Mouse (Mus musculus) spleen, adult 2 months (tissue): Measurements from ENCODE around the gene Smu1.

Source experiments
- CTCF ChIP-seq: fragments of 200-500 bp; IDR thresholded peaks from 2 replicates; pipeline ENCODE4 v1.5.1; 2011; ENCODE audit warnings: mild to moderate bottlenecking, inconsistent platforms; ENCODE audit not compliant: insufficient read depth, insufficient read length, insufficient replicate concordance; ENCODE audit errors: extremely low read depth
- POLR2A ChIP-seq: fragments of 200-500 bp; IDR thresholded peaks from 2 replicates; pipeline ENCODE4 v1.6.1; 2011; ENCODE audit warnings: low read depth, low read length, inconsistent platforms

DNA sequence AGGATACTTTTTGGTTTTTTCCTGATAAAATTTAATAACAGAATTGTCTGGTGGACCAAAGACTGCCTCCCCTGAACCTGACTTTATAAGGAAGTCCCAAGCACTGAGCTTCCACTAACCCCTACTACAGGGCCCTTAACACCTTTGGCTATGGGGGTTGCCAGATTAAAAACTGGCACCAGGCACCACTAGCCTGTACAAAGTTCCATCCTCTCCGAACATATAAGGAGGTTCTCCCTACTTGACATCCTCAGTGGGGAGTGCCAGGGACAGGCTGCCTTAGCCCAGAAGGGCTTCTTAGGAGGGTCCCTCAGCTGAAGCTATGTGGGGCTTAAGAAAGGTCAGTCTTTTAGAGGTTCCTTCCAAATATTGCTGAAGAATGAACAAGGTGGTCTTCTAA lies 22.4 kb downstream of the Smu1 start:
- TF ChIP-seq POLR2A (no peak), CTCF (no peak)
